Mouse (Mus musculus) midbrain, postnatal 0 days (tissue): Measurements from ENCODE around the gene Pqlc3. TPM values are rescaled to one million over a fixed set of nuclear protein-coding genes. Genes with fewer than 3 reads are reported as not detected.
A peak's percentile ranks its signal among the peaks of the same experiment; 100 is the strongest.
"Not testable (repeated sequence)": the region's sequence is repeated elsewhere in the genome, so short reads cannot be mapped to it uniquely, and the experiment has no call there.

Source experiments
- ATAC-seq: fragments of 200-750 bp; cut with Nextera tagmentation; 2 replicates; pipeline ENCODE4 v1.8.0; 2017; ENCODE audit warnings: moderate number of reproducible peaks, mild to moderate bottlenecking, moderate TSS enrichment, moderate library complexity; ENCODE audit not compliant: low FRiP score
- DNase-seq: peaks from one replicate; pipeline ENCODE4 v3.0.0-alpha.2; 2015; ENCODE audit warnings: low spot score
- H3K27ac ChIP-seq: fragments of 300-500 bp; sonication (generic); 2 replicates; pipeline ENCODE4 v1.5.1; 2014; ENCODE audit warnings: low read depth, mild to moderate bottlenecking, low read length, mixed read lengths
- H3K27me3 ChIP-seq: fragments of 300-500 bp; sonication (generic); 2 replicates; pipeline ENCODE4 v1.6.1; 2014; ENCODE audit warnings: low read length, control low read depth, mixed read lengths; ENCODE audit not compliant: insufficient read depth
- H3K36me3 ChIP-seq: fragments of 300-500 bp; sonication (generic); 2 replicates; pipeline ENCODE4 v1.6.1; 2014; ENCODE audit warnings: low read length, control low read depth, mixed read lengths; ENCODE audit not compliant: insufficient read depth
- H3K4me1 ChIP-seq: fragments of 300-500 bp; sonication (generic); 2 replicates; pipeline ENCODE4 v1.6.1; 2014; ENCODE audit warnings: mild to moderate bottlenecking, control low read depth, antibody characterized with exemption, low read length, mixed read lengths; ENCODE audit not compliant: insufficient read depth
- H3K4me2 ChIP-seq: fragments of 300-500 bp; sonication (generic); 2 replicates; pipeline ENCODE4 v1.6.1; 2014; ENCODE audit warnings: low read depth, mild to moderate bottlenecking, low read length, mixed read lengths; ENCODE audit not compliant: poor library complexity, severe bottlenecking
- H3K4me3 ChIP-seq: fragments of 300-500 bp; sonication (generic); 2 replicates; pipeline ENCODE4 v1.5.1; 2014; ENCODE audit warnings: low read depth, mild to moderate bottlenecking, low read length, moderate library complexity
- H3K9ac ChIP-seq: fragments of 300-500 bp; sonication (generic); replicated peaks from 2 replicates; pipeline ENCODE4 v1.6.1; 2014; ENCODE audit warnings: mild to moderate bottlenecking, low read length, moderate library complexity, mixed read lengths; ENCODE audit not compliant: poor library complexity, severe bottlenecking
- H3K9me3 ChIP-seq: fragments of 300-500 bp; sonication (generic); 2 replicates; pipeline ENCODE4 v1.6.1; 2016; ENCODE audit warnings: low read length, control low read depth
- CTCF ChIP-seq: IDR thresholded peaks from 2 replicates; pipeline ENCODE4 v1.5.1; 2016; ENCODE audit warnings: antibody characterized with exemption, mild to moderate bottlenecking
- WGBS: fragments of 180-500 bp; shearing (Covaris S2); extraction: QIAGEN DNeasy Blood & Tissue Kit; methylation state at CpG from one replicate; pipeline ENCODE4 v1.1.7; 2014; 5-methylcytosine and 5-hydroxymethylcytosine counted together
- polyA plus RNA-seq: library from polyadenylated mRNA; unstranded; fragments of >200 nt; fragmentation: Nextera tagmentation; extraction: Ambion mirVana; gene quantifications from 2 replicates; pipeline ENCODE4 v1.2.1, GENCODE M21; 2015
- total RNA-seq: library from RNA; depleted of rRNA; stranded (reverse); fragments of >200 nt; gene quantifications from 2 replicates; pipeline ENCODE4 v1.2.3, GENCODE M21; 2014

Pqlc3 gene
- total and polyA plus RNA-seq, 2 experiments from 2014 or later = 0.93 to 2.0 TPM

DNA sequence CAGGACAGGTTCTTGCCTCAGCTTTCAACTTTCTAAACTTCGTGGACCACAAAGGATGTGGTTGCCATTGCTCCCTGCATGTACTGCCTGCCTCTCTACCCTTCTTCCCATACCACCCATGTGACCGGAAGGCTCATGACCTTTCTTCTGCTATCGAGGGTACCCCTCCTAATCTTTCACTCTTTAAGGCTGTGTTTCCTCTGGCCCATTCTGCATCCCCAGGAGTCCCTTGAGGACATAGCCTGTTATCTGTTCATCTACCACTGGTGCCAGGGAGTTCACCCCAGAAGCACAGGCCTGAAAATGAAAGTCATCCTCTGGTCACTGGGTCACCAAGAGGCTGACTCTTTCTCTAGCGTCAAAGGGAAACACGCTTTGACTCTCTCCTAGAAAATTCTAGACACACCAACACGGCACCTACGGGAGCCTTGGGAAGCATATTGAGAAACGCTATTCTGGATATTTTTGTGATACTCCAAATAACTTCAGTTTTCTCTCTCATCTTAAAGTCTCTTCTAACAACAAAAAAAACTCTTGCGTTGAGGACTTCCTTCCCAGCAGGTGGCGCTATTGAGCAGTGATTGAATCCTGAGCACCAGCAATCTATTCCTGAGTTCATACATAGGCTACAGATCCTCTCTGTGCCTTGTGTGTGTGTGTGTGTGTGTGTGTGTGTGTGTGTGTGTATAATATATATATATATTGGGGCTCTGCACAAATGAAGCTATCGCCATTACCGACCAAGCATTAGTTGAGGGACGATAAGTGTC lies 32.7 kb upstream of the Pqlc3 start:
- DNase-seq (peak; percentile 91), ATAC-seq (no peak)
- H3K27ac ChIP-seq = no peak overlapping the region
- peaks cover 4% of the 10 kb centered on the region for H3K4me1 ChIP-seq
- no peaks in the 10 kb centered on the region for H3K9me3 ChIP-seq
- WGBS = 37% methylated on average over 13 of the region's 13 CpGs
- no peaks in the 10 kb centered on the region for H3K27me3 ChIP-seq
- TF ChIP-seq CTCF = peak; percentile 95
- no peaks in the 10 kb centered on the region for H3K36me3 ChIP-seq
- H3K4me3 ChIP-seq = no peak overlapping the region
- no peak overlapping the region for H3K9ac ChIP-seq
- no peak overlapping the region for H3K4me2 ChIP-seq

DNA sequence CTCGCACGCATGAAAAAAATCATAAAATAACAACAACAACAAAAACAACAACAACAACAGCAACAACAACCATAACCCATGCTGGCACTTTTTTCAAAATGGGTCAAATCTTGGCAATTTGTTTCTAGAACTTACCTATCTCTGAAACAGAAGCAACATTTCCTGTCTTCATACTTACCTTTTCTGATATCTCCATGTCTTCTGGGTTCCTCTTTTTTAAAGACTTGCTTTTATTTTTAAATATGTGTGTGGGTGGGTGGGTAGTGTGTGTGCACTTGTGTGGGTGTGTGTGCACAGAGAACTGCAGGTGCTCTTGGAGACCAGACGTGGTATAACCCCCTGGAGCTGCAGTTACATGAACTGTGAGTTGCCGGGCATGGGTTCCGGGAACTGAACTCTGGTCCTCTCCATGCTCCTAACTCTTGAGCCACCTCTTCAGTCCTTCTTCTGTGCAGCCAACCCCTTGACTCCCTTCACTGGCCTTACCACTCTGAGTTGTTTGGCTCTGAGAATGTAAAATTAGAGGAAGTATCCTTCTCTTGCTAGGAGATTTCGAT lies 24.4 kb upstream of the Pqlc3 start:
- Histone ChIP-seq H3K4me3 (no peak overlapping the region), H3K9ac (no peak overlapping the region), H3K4me1 (no peaks in the 10 kb centered on the region), H3K36me3 (no peaks in the 10 kb centered on the region), H3K9me3 (no peaks in the 10 kb centered on the region), H3K27me3 (no peaks in the 10 kb centered on the region), H3K4me2 (no peak overlapping the region), H3K27ac (no peak overlapping the region)
- ATAC-seq (no peak), DNase-seq (no peak)
- WGBS = 92% methylated on average over 6 of the region's 6 CpGs
- TF ChIP-seq CTCF = no peak

DNA sequence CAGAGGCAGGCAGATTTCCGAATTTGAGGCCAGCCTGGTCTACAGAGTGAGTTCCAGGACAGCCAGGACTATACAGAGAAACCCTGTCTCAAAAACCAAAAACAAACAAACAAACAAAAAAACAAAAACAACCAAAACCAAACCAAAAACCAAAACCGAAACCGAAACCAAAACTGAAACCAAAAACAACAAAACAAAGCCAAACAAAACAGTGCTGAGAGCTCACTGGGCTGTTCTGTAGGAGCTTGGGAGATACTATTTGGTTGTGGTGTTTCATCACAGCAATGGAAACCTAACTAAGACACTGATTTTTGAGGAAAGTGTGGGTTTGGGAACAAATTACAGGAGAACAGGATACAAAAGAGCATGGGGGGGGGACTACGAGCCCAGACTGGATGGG lies 21.9 kb upstream of the Pqlc3 start:
- WGBS = 85% methylated on average over 4 of the region's 4 CpGs
- no peaks in the 10 kb centered on the region for H3K27me3 ChIP-seq
- ATAC-seq = no peak
- TF ChIP-seq CTCF = no peak
- H3K36me3 ChIP-seq = no peaks in the 10 kb centered on the region
- H3K9ac ChIP-seq = no peak overlapping the region
- no peak overlapping the region for H3K4me3 ChIP-seq
- no peak for DNase-seq
- no peaks in the 10 kb centered on the region for H3K9me3 ChIP-seq
- no peak overlapping the region for H3K4me2 ChIP-seq
- no peaks in the 10 kb centered on the region for H3K4me1 ChIP-seq
- no peak overlapping the region for H3K27ac ChIP-seq

DNA sequence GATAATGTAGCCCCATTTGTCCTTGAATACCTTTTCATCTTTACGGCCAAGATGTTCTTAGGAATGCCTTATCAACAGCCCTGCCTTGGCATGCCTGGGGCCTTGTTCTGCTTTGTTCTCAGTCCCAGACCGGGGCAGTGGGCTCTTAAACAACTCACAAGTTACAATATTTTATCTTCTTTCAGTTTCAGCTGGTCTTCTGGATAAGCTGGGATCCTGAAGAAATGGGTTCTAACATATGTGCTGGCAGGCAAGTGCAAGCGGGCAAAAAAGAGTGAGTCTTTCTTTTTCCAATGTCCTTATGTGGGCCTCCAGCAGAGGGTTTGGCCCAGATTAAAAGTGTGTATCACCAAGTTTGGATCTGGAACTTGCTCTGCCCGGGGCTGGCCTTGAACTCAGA lies 20.9 kb upstream of the Pqlc3 start:
- not testable (repeated sequence) for H3K4me3 ChIP-seq, H3K27ac ChIP-seq, H3K4me2 ChIP-seq, H3K36me3 ChIP-seq, H3K9ac ChIP-seq, H3K9me3 ChIP-seq, H3K27me3 ChIP-seq, H3K4me1 ChIP-seq, ATAC-seq, DNase-seq
- 86% methylated on average over 4 of the region's 4 CpGs for WGBS

DNA sequence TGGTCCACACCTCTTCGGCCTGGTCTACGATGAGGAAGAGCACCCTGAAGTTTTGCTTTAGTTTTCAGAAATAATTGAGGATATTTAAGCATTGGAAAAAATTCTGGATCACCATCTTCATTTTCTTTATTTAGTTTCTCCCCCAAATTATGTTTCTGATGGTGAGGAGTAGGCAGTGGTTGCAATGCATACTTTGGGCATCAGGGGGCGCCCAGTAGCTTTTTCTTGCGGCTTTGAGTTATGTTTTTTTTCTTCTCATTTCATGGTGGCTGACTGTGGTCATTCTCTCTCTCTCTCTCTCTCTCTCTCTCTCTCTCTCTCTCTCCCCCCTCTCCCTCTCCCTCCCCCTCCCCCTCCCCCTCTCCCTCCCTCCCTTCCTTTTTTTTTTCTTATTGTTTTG lies 18.3 kb upstream of the Pqlc3 start:
- Histone ChIP-seq H3K27me3 (no peaks in the 10 kb centered on the region), H3K9me3 (no peaks in the 10 kb centered on the region), H3K4me3 (no peak overlapping the region), H3K4me2 (no peak overlapping the region), H3K27ac (no peak overlapping the region), H3K36me3 (no peaks in the 10 kb centered on the region), H3K9ac (no peak overlapping the region), H3K4me1 (no peaks in the 10 kb centered on the region)
- peak; percentile 78 for TF ChIP-seq CTCF
- ATAC-seq (no peak), DNase-seq (peak; percentile 64)
- 28% methylated on average over 4 of the region's 4 CpGs for WGBS

DNA sequence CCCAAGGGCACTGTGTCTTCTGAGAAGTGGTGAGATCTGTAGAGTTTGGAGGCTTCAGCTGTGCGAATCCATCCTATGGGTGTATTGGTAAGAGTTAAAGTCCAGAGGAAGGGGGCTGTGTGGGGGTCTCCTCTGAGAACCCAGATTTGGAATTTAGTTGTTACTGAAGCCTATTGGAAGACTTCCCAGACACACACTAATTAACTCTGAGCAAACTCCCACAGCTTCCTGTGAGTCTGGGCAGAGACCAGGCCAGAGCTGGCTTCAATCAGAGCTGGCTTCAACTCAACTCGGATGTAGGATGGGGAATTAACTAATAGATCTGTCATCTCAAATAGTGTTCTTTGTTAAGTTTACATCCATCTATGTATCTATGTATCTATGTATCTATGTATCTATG lies 15.5 kb upstream of the Pqlc3 start:
- TF ChIP-seq CTCF = no peak
- Histone ChIP-seq H3K4me1 (peaks cover 4% of the 10 kb centered on the region), H3K4me2 (no peak overlapping the region), H3K4me3 (no peak overlapping the region), H3K27me3 (0 out of 2 replicates have a peak, but pooled peaks cover 5% of the 10 kb centered on the region), H3K27ac (no peak overlapping the region), H3K9ac (no peak overlapping the region), H3K36me3 (no peaks in the 10 kb centered on the region), H3K9me3 (no peaks in the 10 kb centered on the region)
- DNase-seq (peak; percentile 22), ATAC-seq (no peak)
- 78% methylated on average over 2 of the region's 2 CpGs for WGBS
